Mouse (Mus musculus) ES-Bruce4 (cell line): ENCODE results near the gene Slc39a13.

Source experiments
- CTCF ChIP-seq: IDR thresholded peaks from one replicate; pipeline ENCODE4 v1.8.1; 2011; ENCODE audit warnings: low read depth, low read length
- EP300 ChIP-seq: IDR thresholded peaks from 2 replicates; pipeline ENCODE4 v1.6.1; 2011; ENCODE audit warnings: low read depth, low read length; ENCODE audit not compliant: insufficient read depth
- POLR2A ChIP-seq: IDR thresholded peaks from one replicate; pipeline ENCODE4 v1.8.1; 2011; ENCODE audit warnings: low read length; ENCODE audit not compliant: insufficient read depth

DNA sequence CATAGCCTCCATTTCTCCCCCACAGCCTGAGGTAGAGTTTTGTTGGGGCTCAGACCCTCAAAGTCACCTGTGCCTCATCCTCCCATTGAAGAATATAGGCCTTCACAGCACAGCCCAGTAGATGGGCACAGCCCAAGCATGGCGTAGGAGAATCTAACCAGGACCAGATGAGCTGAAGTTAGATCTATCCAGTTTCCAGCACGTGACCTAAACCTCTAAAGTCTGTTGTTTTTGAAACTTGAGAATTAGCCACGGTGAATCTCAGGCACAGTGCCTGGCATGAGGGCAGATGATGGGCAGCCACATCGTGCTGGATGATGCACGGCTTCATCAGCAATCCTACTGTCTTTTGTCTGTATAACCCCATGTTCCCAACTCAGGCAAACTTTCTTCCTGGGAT is 11.8 kb downstream of the Slc39a13 start:
- TF ChIP-seq POLR2A (no peak), EP300 (no peak), CTCF (no peak)
